Mouse (Mus musculus): ENCODE results near the gene Rap2b. TPM values are rescaled to one million over a fixed set of nuclear protein-coding genes. Genes with fewer than 3 reads are reported as not detected.

Rap2b gene
- total RNA-seq, 2 experiments from 2014 or later = 3.0 to 3.6 TPM

GRCm38 (mm10) chr3:61376001-61376400, 14.6 kb downstream of the Rap2b start:
- DNase-seq (ENCODE audit: low spot score in 2 of 2) = no peak

GRCm38 (mm10) chr3:61386368-61386767, 24.9 kb downstream of the Rap2b start:
- DNase-seq (ENCODE audit: low spot score in 2 of 2) = no peak

DNA sequence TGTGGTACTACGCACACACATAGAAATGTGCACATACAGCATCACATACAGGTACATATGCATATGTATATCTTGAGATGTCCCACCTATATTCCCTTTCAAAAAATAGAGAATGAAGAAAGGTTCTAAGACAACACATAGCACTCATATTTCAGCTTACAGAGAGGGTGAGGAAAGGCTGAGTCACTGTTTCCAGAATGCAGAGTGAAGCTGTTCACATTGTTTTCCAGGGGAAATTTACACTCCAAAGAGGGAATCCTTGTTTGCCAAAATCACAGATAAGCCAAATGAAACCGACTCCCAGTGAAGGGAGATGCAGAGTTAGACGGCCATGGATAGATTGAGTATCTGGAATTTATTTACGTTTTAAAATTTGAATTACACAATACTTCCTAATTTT, 30.1 kb downstream of the Rap2b start:
- DNase-seq (ENCODE audit: low spot score in 2 of 2) = no peak

DNA sequence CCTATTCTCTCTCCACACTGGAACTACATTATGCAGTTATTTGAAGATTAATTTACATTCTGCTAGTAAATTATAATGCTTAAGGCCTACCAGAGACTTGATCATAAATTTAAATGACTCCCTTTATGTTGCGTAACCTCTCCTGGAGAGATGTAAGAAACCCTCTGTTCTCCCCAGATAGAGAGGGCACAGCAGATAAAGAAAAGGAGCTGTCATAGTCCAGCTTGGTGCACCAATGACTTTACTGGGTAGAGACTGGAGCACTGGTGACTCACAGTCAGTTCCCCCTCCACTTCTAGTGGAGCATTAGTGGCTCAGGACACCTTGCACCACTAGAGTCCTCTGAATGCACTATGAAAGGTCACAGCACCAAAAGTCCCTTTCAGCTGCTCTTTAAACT, 31.4 kb downstream of the Rap2b start:
- DNase-seq (ENCODE audit: low spot score in 2 of 2) = no peak

DNA sequence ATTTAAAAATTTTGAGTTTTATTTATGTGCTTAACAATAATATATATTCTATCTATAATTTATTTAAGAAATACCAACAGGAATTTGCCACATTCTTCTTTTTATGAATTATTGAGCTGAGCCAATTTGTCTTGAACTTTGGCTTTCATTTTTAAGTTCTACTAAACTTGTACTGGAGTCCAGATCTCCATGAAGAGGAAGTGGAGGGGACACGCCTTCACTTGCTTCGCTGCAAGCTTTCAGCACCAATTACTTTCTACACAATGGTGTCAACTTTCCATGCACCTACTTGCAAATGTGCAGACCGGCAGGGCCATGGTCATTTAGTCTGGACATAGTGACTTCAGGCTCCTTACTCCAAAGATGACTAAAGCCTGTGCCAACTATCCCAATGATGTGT, 32.1 kb downstream of the Rap2b start:
- DNase-seq (ENCODE audit: low spot score in 2 of 2) = no peak

DNA sequence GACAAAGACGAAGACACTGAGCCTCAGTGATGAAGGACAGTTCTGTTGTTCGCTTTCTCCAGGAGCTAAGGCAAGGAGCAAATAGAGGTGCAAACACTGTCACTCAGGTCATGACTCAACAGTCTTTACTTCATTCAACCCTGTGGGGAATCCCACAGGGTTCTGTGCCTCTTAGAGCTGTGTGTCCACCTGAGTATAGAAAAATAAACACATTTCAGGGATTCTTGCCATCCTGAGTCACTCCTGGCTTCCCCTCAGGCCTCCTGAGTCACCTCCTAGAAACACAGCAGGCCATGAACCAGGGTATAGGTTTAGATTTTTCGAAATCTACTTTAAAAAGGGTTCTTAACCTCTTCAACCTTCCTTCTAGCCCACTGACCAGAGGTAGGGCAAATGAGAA, 33.9 kb downstream of the Rap2b start:
- DNase-seq (ENCODE audit: low spot score in 2 of 2) = no peak

DNA sequence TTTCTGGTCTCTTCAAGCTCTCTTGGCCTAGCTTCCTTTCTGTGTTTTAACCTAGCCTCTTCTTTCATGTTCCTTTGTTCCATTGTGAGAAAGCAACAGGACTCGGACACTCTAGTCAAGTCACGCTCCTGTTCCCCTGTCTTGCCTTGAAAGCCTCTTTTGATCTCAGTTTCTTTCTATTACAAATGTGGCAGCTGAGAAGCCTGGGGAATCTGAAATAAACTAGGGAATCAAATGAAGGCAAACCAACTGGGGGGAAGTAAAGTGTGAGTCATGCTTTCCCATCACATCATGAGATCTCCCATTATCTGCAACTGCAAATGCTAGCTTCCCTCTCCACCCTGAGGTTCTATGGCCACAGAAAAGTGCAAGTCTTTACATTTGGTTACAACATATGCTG, 35.3 kb downstream of the Rap2b start:
- no peak for DNase-seq (ENCODE audit: low spot score in 2 of 2)

DNA sequence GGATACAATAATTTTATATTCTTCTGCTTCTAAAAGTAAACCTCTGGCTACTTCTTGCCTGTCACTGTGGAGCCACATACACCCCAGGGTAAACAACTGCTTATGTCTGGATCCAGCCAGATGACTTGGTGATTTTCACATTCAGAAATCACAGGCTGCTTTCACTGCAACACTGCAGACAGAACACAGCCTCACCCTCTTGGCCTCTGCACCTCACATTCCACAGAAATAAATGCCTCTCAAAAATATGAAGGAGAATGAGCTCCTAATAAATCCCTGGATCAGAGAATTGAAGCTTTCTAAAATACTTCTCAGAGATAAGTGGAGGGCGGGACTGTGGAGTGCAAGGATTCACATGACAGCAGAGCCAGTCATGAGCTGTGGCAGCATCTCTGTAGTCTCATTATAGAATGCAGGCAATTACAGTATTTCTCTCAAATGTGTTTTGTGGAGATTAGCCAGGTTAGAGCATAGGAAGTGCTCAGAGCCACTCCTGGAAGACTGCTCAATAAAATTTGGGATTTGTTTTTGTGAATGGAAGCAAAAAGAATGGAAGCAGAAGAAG, 39.5 kb downstream of the Rap2b start:
- no peak for DNase-seq (ENCODE audit: low spot score in 2 of 2)

GRCm38 (mm10) chr3:61406921-61407320, 45.5 kb downstream of the Rap2b start:
- DNase-seq (ENCODE audit: low spot score in 2 of 2) = no peak

GRCm38 (mm10) chr3:61409683-61410082, 48.2 kb downstream of the Rap2b start:
- no peak for DNase-seq (ENCODE audit: low spot score in 2 of 2)

DNA sequence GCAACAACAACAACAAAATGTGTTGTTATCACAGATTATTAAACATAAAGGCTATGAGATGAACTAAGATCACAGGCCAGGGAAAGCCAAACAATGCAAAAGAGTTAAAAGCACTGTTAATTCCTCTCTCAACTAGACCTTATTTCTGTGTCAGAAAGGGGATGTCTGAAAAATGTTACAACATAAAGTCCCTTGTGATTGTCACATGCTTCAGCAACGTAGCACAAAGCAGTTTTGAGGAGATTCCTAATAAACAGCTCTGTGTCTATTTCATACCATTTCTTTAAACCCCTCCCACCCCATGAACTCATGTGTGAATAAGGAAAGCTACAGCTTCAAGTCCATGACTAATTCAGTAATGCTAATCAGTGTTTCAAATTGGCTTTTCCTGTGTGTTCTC, 54.4 kb downstream of the Rap2b start:
- no peak for DNase-seq (ENCODE audit: low spot score in 2 of 2)

Other genes starting within 250 kb of the Rap2b start
- under 1 TPM; 0.10 to 0.13 TPM for gene B430305J03Rik, start 4.3 kb downstream of the Rap2b start, total RNA-seq (2021)

Measured in adrenal gland, adult 18-20 months (tissue).